Mouse (Mus musculus) layer of hippocampus, adult 9-10 months (tissue): ENCODE results near the gene Nr4a1.

Experiments used
- DNase-seq: peaks from one replicate; pipeline ENCODE4 v3.0.0; 2022; ENCODE audit warnings: low spot score

The Nr4a1 gene

GRCm38 (mm10) chr15:101253886-101254795 lies at the start of gene Nr4a1:
Nr4a1 (plus strand) TSS chr15:101254269.
- no peak for DNase-seq

- no peak for DNase-seq
These were observed 49.3 kb upstream of the Nr4a1 start for GRCm38 (mm10) chr15:101204781-101205180.

- no peak for DNase-seq
These were observed 43.8 kb upstream of the Nr4a1 start for GRCm38 (mm10) chr15:101210228-101210627.

GRCm38 (mm10) chr15:101210998-101211613 lies 43.0 kb upstream of the Nr4a1 start:
- no peak for DNase-seq

GRCm38 (mm10) chr15:101212435-101212834 lies 41.6 kb upstream of the Nr4a1 start:
- no peak for DNase-seq

- no peak for DNase-seq
These were observed 38.9 kb upstream of the Nr4a1 start for GRCm38 (mm10) chr15:101215136-101215535.

GRCm38 (mm10) chr15:101216036-101216435 lies 38.0 kb upstream of the Nr4a1 start:
- DNase-seq, result no peak

- no peak for DNase-seq
These were observed 33.2 kb upstream of the Nr4a1 start for GRCm38 (mm10) chr15:101220905-101221297.

GRCm38 (mm10) chr15:101221298-101222104 lies 32.6 kb upstream of the Nr4a1 start:
- peak; percentile 82 for DNase-seq

- DNase-seq, result no peak
These were observed 31.1 kb upstream of the Nr4a1 start for GRCm38 (mm10) chr15:101222897-101223482.

- no peak for DNase-seq
These were observed 30.5 kb upstream of the Nr4a1 start for GRCm38 (mm10) chr15:101223596-101223995.

- DNase-seq, result no peak
These were observed 29.8 kb upstream of the Nr4a1 start, which contains the start of gene Grasp for GRCm38 (mm10) chr15:101224006-101224906. Grasp (plus strand) TSS chr15:101224188.

GRCm38 (mm10) chr15:101224977-101225376 lies 29.1 kb upstream of the Nr4a1 start:
- DNase-seq, result no peak

GRCm38 (mm10) chr15:101227971-101228370 lies 26.1 kb upstream of the Nr4a1 start:
- no peak for DNase-seq

- no peak for DNase-seq
These were observed 25.0 kb upstream of the Nr4a1 start for GRCm38 (mm10) chr15:101228866-101229590.

- DNase-seq, result no peak
These were observed 23.6 kb upstream of the Nr4a1 start for GRCm38 (mm10) chr15:101230503-101230902.

- no peak for DNase-seq
These were observed 22.9 kb upstream of the Nr4a1 start for GRCm38 (mm10) chr15:101230995-101231647.

GRCm38 (mm10) chr15:101231648-101232180 lies 22.4 kb upstream of the Nr4a1 start:
- DNase-seq, result no peak

- DNase-seq, result no peak
These were observed 21.5 kb upstream of the Nr4a1 start for GRCm38 (mm10) chr15:101232607-101233006.
